Mouse (Mus musculus): ENCODE measurements at regions not wholly inside any gene's neighbourhood (a gene's known extent, or its start where the extent isn't known, plus 50 kb on each side); places are given as distances from the start of the nearest gene placed in this dataset.

DNA sequence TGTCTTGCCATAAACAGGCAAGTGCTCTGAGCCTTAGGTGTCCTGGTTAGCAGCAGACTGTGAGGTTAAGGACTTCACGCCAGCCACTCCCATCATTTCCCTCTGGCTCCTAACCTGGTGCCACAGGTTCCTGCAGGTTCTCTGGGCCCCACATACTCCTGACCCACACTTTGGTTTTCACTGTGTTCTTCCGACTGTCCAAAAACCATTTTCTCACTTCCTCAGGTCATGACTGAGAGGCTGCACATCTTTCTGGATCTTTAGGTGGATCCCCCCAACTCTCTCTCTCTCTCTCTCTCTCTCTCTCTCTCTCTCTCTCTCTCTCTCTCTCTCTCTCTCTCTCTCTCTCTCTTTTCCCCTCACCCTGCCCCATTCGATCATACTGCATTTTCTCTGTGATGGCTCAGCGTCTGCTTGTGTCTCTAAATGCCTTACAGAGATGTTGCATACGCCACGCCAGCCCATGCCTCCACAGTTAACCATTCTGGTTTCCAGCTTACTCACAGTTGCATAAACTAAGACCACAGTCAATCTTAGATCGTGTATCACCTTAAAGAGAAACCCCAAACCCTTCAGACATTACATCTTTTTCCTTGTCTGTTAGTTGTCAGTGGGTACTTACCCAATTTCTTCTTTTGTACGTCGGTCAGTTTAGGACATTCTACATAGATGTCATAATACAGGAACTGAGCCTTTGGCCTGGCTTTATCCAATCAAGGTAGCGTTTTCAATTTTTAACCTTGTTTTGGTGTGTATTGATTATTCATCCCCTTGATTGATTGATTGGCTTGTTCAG, 112.0 kb upstream of the Zfp217 start:
- no peaks in the 10 kb centered on the region for H3K27me3 ChIP-seq (ENCODE audit: control insufficient read depth in 1 of 2, insufficient read depth in 2 of 2, low read length in 2 of 2)
- TF ChIP-seq ELF1 (IDR thresholded peaks at IDR 0.05; ENCODE audit: low read depth, low read length), result no peak
- TF ChIP-seq CHD1 (IDR thresholded peaks at IDR 0.05; ENCODE audit: low read depth, low read length), result no peak
- TF ChIP-seq CTCF (IDR thresholded peaks at IDR 0.05 in 2 of 3, conservative IDR thresholded peaks at IDR 0.05 in 1 of 3; ENCODE audit: control insufficient read depth in 1 of 3, insufficient read depth in 1 of 3, low read depth in 2 of 3, low read length in 3 of 3, poor library complexity in 1 of 3, severe bottlenecking in 1 of 3), result no peak
- no peak for TF ChIP-seq POLR2A (IDR thresholded peaks at IDR 0.05; ENCODE audit: control insufficient read depth in 1 of 2, insufficient read depth in 1 of 2, low read depth in 1 of 2, low read length in 2 of 2, poor library complexity in 1 of 2)
- TF ChIP-seq JUND (IDR thresholded peaks at IDR 0.05; ENCODE audit: low read depth, low read length), result no peak
- no peak for TF ChIP-seq BHLHE40 (IDR thresholded peaks at IDR 0.05; ENCODE audit: borderline replicate concordance, low read depth, low read length)
- no peak for TF ChIP-seq MYC (IDR thresholded peaks at IDR 0.05; ENCODE audit: low read depth, low read length)
- TF ChIP-seq POLR2AphosphoS2 (IDR thresholded peaks at IDR 0.05; ENCODE audit: low read length), result no peak
- TF ChIP-seq UBTF (IDR thresholded peaks at IDR 0.05; ENCODE audit: borderline replicate concordance, insufficient read depth, low read depth, low read length), result no peak
- no peak for TF ChIP-seq GABPA (IDR thresholded peaks at IDR 0.05; ENCODE audit: low read depth, low read length)

DNA sequence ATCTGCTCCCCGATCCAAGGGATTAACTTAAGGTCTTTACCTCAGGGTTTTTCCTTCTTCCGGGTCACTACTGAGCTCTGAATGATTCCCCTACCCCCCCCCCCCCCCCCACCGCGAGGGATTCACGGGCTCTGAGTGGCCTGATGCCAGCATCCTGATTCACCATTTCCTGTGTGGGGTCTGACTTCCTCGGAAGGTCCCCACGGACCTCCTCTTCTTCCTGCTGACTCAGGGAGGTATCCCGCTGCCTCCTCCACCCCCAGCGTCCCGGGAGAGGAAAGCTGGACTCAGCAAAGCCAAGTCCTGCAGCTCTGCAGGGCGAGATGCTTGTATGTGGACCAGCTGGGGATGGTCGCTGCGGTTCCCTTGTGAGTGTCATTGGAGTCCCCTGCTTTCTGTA, 110.5 kb upstream of the Zfp217 start:
- no peak for DNase-seq (ENCODE audit: low read depth, low spot score)
- TF ChIP-seq E2F4 (IDR thresholded peaks at IDR 0.05; ENCODE audit: borderline replicate concordance, low read depth, low read length), result no peak
- no peak for TF ChIP-seq CHD1 (IDR thresholded peaks at IDR 0.05; ENCODE audit: low read depth, low read length)
- TF ChIP-seq RCOR1 (IDR thresholded peaks at IDR 0.05; ENCODE audit: low read depth, low read length), result no peak
- TF ChIP-seq SMC3 (IDR thresholded peaks at IDR 0.05; ENCODE audit: low read depth, low read length), result no peak
- TF ChIP-seq JUND (IDR thresholded peaks at IDR 0.05; ENCODE audit: low read depth, low read length), result no peak
- no peak for TF ChIP-seq ZC3H11A (IDR thresholded peaks at IDR 0.05; ENCODE audit: low read depth, low read length)
- no peak for TF ChIP-seq ELF1 (IDR thresholded peaks at IDR 0.05; ENCODE audit: low read depth, low read length)
- no peak for TF ChIP-seq NELFE (IDR thresholded peaks at IDR 0.05; ENCODE audit: low read depth, low read length)
- no peak for TF ChIP-seq KAT2A (conservative IDR thresholded peaks at IDR 0.05; ENCODE audit: low read depth, low read length)
- TF ChIP-seq CHD2 (IDR thresholded peaks at IDR 0.05; ENCODE audit: low read length), result no peak
- no peak for TF ChIP-seq MYB (IDR thresholded peaks at IDR 0.05; ENCODE audit: low read depth, low read length)
- TF ChIP-seq SIN3A (IDR thresholded peaks at IDR 0.05; ENCODE audit: low read length), result no peak
- no peak for TF ChIP-seq ZNF384 (IDR thresholded peaks at IDR 0.05; ENCODE audit: low read depth, low read length)
- TF ChIP-seq POLR2A (IDR thresholded peaks at IDR 0.05; ENCODE audit: control insufficient read depth in 1 of 2, insufficient read depth in 1 of 2, low read depth in 1 of 2, low read length in 2 of 2, poor library complexity in 1 of 2), result no peak
- no peak for TF ChIP-seq HCFC1 (IDR thresholded peaks at IDR 0.05; ENCODE audit: low read depth, low read length)
- no peak for TF ChIP-seq MAFK (IDR thresholded peaks at IDR 0.05; ENCODE audit: borderline replicate concordance, low read depth, low read length)
- no peak for TF ChIP-seq USF2 (IDR thresholded peaks at IDR 0.05; ENCODE audit: borderline replicate concordance in 1 of 2, insufficient read depth in 1 of 2, low read depth in 1 of 2, low read length in 2 of 2)
- no peak for TF ChIP-seq GATA1 (IDR thresholded peaks at IDR 0.05; ENCODE audit: low read depth, low read length)
- Histone ChIP-seq H3K4me1 (ENCODE audit: control insufficient read depth in 1 of 2, insufficient read depth in 2 of 2, low read length in 2 of 2) (peaks cover 0 to 8% of the 10 kb centered on the region in 2 experiments; a peak in 2 of 4 replicates), H3K9me3 (replicated peaks; ENCODE audit: insufficient read depth, low read length) (no peaks in the 10 kb centered on the region), H3K79me2 (ENCODE audit: control insufficient read depth, insufficient read depth, low read length, poor library complexity) (no peaks in the 10 kb centered on the region), H3K4me3 (ENCODE audit: control insufficient read depth in 1 of 2, insufficient read depth in 1 of 2, low read depth in 2 of 2, low read length in 2 of 2) (no peak overlapping the region), H3K27me3 (ENCODE audit: control insufficient read depth in 1 of 2, insufficient read depth in 2 of 2, low read length in 2 of 2) (no peaks in the 10 kb centered on the region), H3K9ac (ENCODE audit: control insufficient read depth, low read depth, low read length, poor library complexity, severe bottlenecking) (no peak overlapping the region), H3K27ac (ENCODE audit: control insufficient read depth, low read depth, low read length) (no peak overlapping the region), H3K36me3 (ENCODE audit: control insufficient read depth in 1 of 2, insufficient read depth in 2 of 2, low read length in 2 of 2) (peaks cover 0 to under 1% of the 10 kb centered on the region in 2 experiments; a peak in 1 of 4 replicates)

More for the DNA sequence above, 112.0 kb upstream of the Zfp217 start:
- Histone ChIP-seq H3K79me2 (ENCODE audit: control insufficient read depth, insufficient read depth, low read length, poor library complexity) (no peaks in the 10 kb centered on the region), H3K4me3 (ENCODE audit: control insufficient read depth in 1 of 2, insufficient read depth in 1 of 2, low read depth in 2 of 2, low read length in 2 of 2) (no peak overlapping the region), H3K36me3 (ENCODE audit: control insufficient read depth in 1 of 2, insufficient read depth in 2 of 2, low read length in 2 of 2) (no peaks in the 10 kb centered on the region), H3K27ac (ENCODE audit: control insufficient read depth, low read depth, low read length) (no peak overlapping the region), H3K9ac (ENCODE audit: control insufficient read depth, low read depth, low read length, poor library complexity, severe bottlenecking) (no peak overlapping the region), H3K9me3 (replicated peaks; ENCODE audit: insufficient read depth, low read length) (no peaks in the 10 kb centered on the region), H3K4me1 (ENCODE audit: control insufficient read depth in 1 of 2, insufficient read depth in 2 of 2, low read length in 2 of 2) (no peaks in the 10 kb centered on the region)
- no peak for DNase-seq (ENCODE audit: low read depth, low spot score)

All from MEL (cell line).